Comparison of ENCODE assay signal across 16 mouse cellular contexts in genomic region chr6:36907191-36907590, GRCm38 (mm10).
"Had no signal": no experiment of that assay in that cellular context is flagged by ENCODE, and none has a peak within 500 bp of the region (broad histone marks: within the 10 kb centered on the region; RNA-seq: fewer than 3 reads in every experiment).

No protein-coding gene starts in this region.

- H3K4me3 ChIP-seq: midbrain, embryonic 10.5 days; midbrain, embryonic 12.5 days; myocyte; neural tube, embryonic 13.5 days; neural tube, embryonic 15.5 days; stomach, embryonic 15.5 days had no signal

- DNase-seq: lung, adult 18-20 months; lung, embryonic 14.5 days; lung, postnatal 10 days; lung, postnatal 4 days; midbrain, embryonic 14.5 days; right cerebral cortex, postnatal 14 days; thymus, adult 2 months; thymus, postnatal 25 days; thymus, postnatal 4 days had no signal

- H3K27ac ChIP-seq: midbrain, embryonic 10.5 days; midbrain, embryonic 12.5 days; neural tube, embryonic 13.5 days; neural tube, embryonic 15.5 days; stomach, embryonic 15.5 days; stomach, postnatal 0 days had no signal
